Comparison of ENCODE assay signal across 7 mouse cellular contexts in genomic region chr8:80314826-80315225, GRCm38 (mm10).
DNase-seq lines count a peak whose midpoint lies in the region; ATAC-seq and TF ChIP-seq lines count a peak whose summit lies in the region.

No protein-coding gene starts in this region.

- no peak overlapping the region for H3K9ac ChIP-seq in embryonic facial prominence, embryonic 13.5 days
- H3K9ac ChIP-seq in intestine, embryonic 14.5 days (ENCODE audit: low read length) = no peak overlapping the region
- no peak overlapping the region for H3K9ac ChIP-seq in liver, embryonic 14.5 days (replicated peaks)
- H3K9ac ChIP-seq in neural tube, embryonic 14.5 days (replicated peaks; ENCODE audit: low read depth, low read length) = no peak overlapping the region

- no peaks in the 10 kb centered on the region for H3K9me3 ChIP-seq in embryonic facial prominence, embryonic 13.5 days
- H3K9me3 ChIP-seq in intestine, embryonic 14.5 days (ENCODE audit: control insufficient read depth, low read length) = no peaks in the 10 kb centered on the region
- H3K9me3 ChIP-seq in liver, embryonic 14.5 days (ENCODE audit: control insufficient read depth, low read length) = no peaks in the 10 kb centered on the region
- H3K9me3 ChIP-seq in neural tube, embryonic 14.5 days (ENCODE audit: control insufficient read depth, low read length) = no peaks in the 10 kb centered on the region

- H3K4me3 ChIP-seq in embryonic facial prominence, embryonic 13.5 days = peak overlapping the region; percentile 28
- no peak overlapping the region for H3K4me3 ChIP-seq in intestine, embryonic 14.5 days (ENCODE audit: low read depth, low read length)
- H3K4me3 ChIP-seq in liver, embryonic 14.5 days (ENCODE audit: insufficient read depth in 1 of 2, low read depth in 2 of 2, low read length in 2 of 2) = no peak overlapping the region
- no peak overlapping the region; the same call in 1 of the 2 replicates for H3K4me3 ChIP-seq in neural tube, embryonic 14.5 days (ENCODE audit: low read depth, low read length)

- H3K36me3 ChIP-seq in embryonic facial prominence, embryonic 13.5 days = no peaks in the 10 kb centered on the region
- H3K36me3 ChIP-seq in intestine, embryonic 14.5 days (ENCODE audit: control insufficient read depth, insufficient read depth, low read length) = no peaks in the 10 kb centered on the region
- H3K36me3 ChIP-seq in liver, embryonic 14.5 days (replicated peaks; ENCODE audit: control insufficient read depth, insufficient read depth, low read depth) = no peaks in the 10 kb centered on the region
- no peaks in the 10 kb centered on the region for H3K36me3 ChIP-seq in neural tube, embryonic 14.5 days (ENCODE audit: control insufficient read depth, insufficient read depth, low read length)

- 2% methylated on average over 7 of the region's 7 CpGs for WGBS in embryonic facial prominence, embryonic 13.5 days
- WGBS in intestine, embryonic 14.5 days = 9% methylated on average over 7 of the region's 7 CpGs
- WGBS in liver, embryonic 14.5 days (ENCODE audit: insufficient replicate concordance) = 8% methylated on average over 7 of the region's 7 CpGs
- 0% methylated on average over 7 of the region's 7 CpGs for WGBS in neural tube, embryonic 14.5 days

- peaks cover 41% of the 10 kb centered on the region for H3K4me1 ChIP-seq in embryonic facial prominence, embryonic 13.5 days
- H3K4me1 ChIP-seq in intestine, embryonic 14.5 days (replicated peaks; ENCODE audit: control insufficient read depth, insufficient read depth, low read length) = peaks cover 29% of the 10 kb centered on the region
- peaks cover 4 to 27% of the 10 kb centered on the region in 2 experiments for H3K4me1 ChIP-seq in liver, embryonic 14.5 days (replicated peaks; ENCODE audit: control insufficient read depth in 2 of 2, insufficient read depth in 2 of 2, low read length in 1 of 2)
- peaks cover 13% of the 10 kb centered on the region; the same call in 1 of the 2 replicates for H3K4me1 ChIP-seq in neural tube, embryonic 14.5 days (ENCODE audit: control insufficient read depth, insufficient read depth, low read length)

- H3K27ac ChIP-seq in embryonic facial prominence, embryonic 13.5 days = peak overlapping the region; percentile 68
- H3K27ac ChIP-seq in intestine, embryonic 14.5 days (ENCODE audit: low read depth) = 0 out of 2 replicates have a peak overlapping the region, but pooled peaks have one; percentile 24
- H3K27ac ChIP-seq in liver, embryonic 14.5 days = no peak overlapping the region
- no peak overlapping the region for H3K27ac ChIP-seq in neural tube, embryonic 14.5 days (ENCODE audit: low read depth, low read length)

- peaks cover 14% of the 10 kb centered on the region for H3K27me3 ChIP-seq in embryonic facial prominence, embryonic 13.5 days
- H3K27me3 ChIP-seq in intestine, embryonic 14.5 days (replicated peaks; ENCODE audit: control insufficient read depth, insufficient read depth, low read length) = no peaks in the 10 kb centered on the region
- no peaks in the 10 kb centered on the region for H3K27me3 ChIP-seq in liver, embryonic 14.5 days (ENCODE audit: control insufficient read depth, insufficient read depth, low read length)
- H3K27me3 ChIP-seq in neural tube, embryonic 14.5 days (ENCODE audit: control insufficient read depth, insufficient read depth, low read length) = no peaks in the 10 kb centered on the region

- intact Hi-C loops in left cerebral cortex, postnatal 25 days (cut with DNase I) = no loop called here

- H3K4me2 ChIP-seq in embryonic facial prominence, embryonic 13.5 days = peak overlapping the region; percentile 61
- H3K4me2 ChIP-seq in intestine, embryonic 14.5 days (ENCODE audit: low read length) = peak overlapping the region; percentile 29
- peak overlapping the region; percentile 27 for H3K4me2 ChIP-seq in liver, embryonic 14.5 days (ENCODE audit: low read depth)
- H3K4me2 ChIP-seq in neural tube, embryonic 14.5 days (ENCODE audit: low read depth, low read length) = peak overlapping the region; percentile 40

- no peak for TF ChIP-seq CTCF in liver, embryonic 14.5 days (IDR thresholded peaks at IDR 0.05; ENCODE audit: low read depth)

- peak; percentile 78; the same call in 1 of the 2 replicates for ATAC-seq in embryonic facial prominence, embryonic 13.5 days (ENCODE audit: insufficient number of reproducible peaks, insufficient read depth, low FRiP score, low TSS enrichment, low read depth)
- peak; percentile 60; the same call in 1 of the 2 replicates for ATAC-seq in intestine, embryonic 14.5 days (replicated peaks; ENCODE audit: low FRiP score, low TSS enrichment, low read depth)
- ATAC-seq in liver, embryonic 14.5 days (ENCODE audit: insufficient read depth) = peak; percentile 38; the same call in 1 of the 2 replicates
- peak; percentile 70 for ATAC-seq in neural tube, embryonic 14.5 days (ENCODE audit: low read depth)

- TF ChIP-seq EP300 in liver, embryonic 14.5 days (IDR thresholded peaks at IDR 0.05; ENCODE audit: low read depth) = no peak

- peak; percentile 16 to 39 for DNase-seq in left cerebral cortex, postnatal 25 days (ENCODE audit: low spot score in 2 of 2)
- no peak for DNase-seq in left cerebral cortex, adult 8-10 months (ENCODE audit: low spot score in 2 of 2)
- DNase-seq in intestine, embryonic 14.5 days (ENCODE audit: low spot score) = peak; percentile 66
- DNase-seq in liver, embryonic 14.5 days (ENCODE audit: low read depth in 3 of 3, low spot score in 3 of 3) = peak in 1 of 3 experiments; percentile 13
- DNase-seq in thymus, postnatal 0 days (ENCODE audit: low spot score) = no peak

Comparison
In these comparisons a context has a peak if more than half of its experiments do, and no peak if none do; other contexts are left out.
1. DNase-seq: peak in left cerebral cortex, postnatal 25 days (2 of 2) and intestine, embryonic 14.5 days (single experiment); none in left cerebral cortex, adult 8-10 months (0 of 2) and thymus, postnatal 0 days (single experiment).
2. H3K27ac ChIP-seq: peak in embryonic facial prominence, embryonic 13.5 days (single experiment) and intestine, embryonic 14.5 days (single experiment); none in liver, embryonic 14.5 days (single experiment) and neural tube, embryonic 14.5 days (single experiment).
3. Peak in every context shown above with its lines, with median percentiles within 50 percentile points of each other: ATAC-seq and H3K4me2 ChIP-seq.